Mouse (Mus musculus) ES-Bruce4 (cell line): ENCODE measurements at regions not wholly inside any gene's neighbourhood (a gene's known extent, or its start where the extent isn't known, plus 50 kb on each side); places are given as distances from the start of the nearest gene placed in this dataset.

Experiments used
- CTCF ChIP-seq: IDR thresholded peaks from one replicate; pipeline ENCODE4 v1.8.1; 2011; ENCODE audit warnings: low read depth, low read length
- EP300 ChIP-seq: IDR thresholded peaks from 2 replicates; pipeline ENCODE4 v1.6.1; 2011; ENCODE audit warnings: low read depth, low read length; ENCODE audit not compliant: insufficient read depth
- POLR2A ChIP-seq: IDR thresholded peaks from one replicate; pipeline ENCODE4 v1.8.1; 2011; ENCODE audit warnings: low read length; ENCODE audit not compliant: insufficient read depth

DNA sequence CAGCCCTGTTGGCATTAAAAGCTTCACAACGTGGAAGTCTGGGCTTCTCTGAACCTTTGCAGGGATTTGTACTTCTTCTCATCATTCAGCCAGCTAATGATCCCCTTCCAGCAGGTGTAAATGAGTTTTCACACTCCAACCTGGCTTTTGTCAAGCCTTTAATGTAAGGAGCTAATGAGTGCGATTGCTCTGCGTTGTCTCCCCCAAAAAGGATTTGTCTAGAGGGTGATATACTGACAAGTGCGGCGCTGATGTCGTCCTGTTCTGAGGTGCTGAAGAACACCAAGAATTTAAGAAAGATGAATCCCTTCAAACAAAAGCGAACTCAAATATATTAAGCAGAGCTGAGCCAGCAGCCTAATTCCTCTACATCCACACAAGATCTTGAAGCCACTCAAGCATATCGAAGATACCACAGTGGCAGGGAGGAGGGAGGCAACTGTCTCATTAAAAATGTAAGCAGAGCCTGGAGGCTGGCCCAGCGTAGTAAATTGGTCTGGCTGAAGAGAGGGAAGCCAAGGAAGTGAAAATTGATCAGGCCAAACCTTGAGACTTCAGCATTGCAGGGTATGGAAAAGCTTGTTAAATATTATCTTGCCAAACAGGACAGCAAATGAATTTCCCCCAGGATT lies 368.9 kb upstream of the Tom1l1 start:
- TF ChIP-seq POLR2A, result no peak
- TF ChIP-seq CTCF, result no peak
- TF ChIP-seq EP300, result no peak
